Mouse (Mus musculus): ENCODE data around the gene Rhbdf2.

- TF ChIP-seq CTCF (IDR thresholded peaks at IDR 0.05; ENCODE audit: low read depth) (no peak), EP300 (IDR thresholded peaks at IDR 0.05; ENCODE audit: low read depth) (no peak)
Observed at GRCm38 (mm10) chr11:116651339-116651738, 24.5 kb upstream of the Rhbdf2 start.
